Mouse (Mus musculus) skeletal muscle tissue, adult 2 months (tissue): Measurements from ENCODE around the gene Rorb.

Source experiments
- DNase-seq: peaks from one replicate; pipeline ENCODE4 v3.0.0-alpha.2; 2012; ENCODE audit warnings: low read depth, low spot score

Rorb gene

DNA sequence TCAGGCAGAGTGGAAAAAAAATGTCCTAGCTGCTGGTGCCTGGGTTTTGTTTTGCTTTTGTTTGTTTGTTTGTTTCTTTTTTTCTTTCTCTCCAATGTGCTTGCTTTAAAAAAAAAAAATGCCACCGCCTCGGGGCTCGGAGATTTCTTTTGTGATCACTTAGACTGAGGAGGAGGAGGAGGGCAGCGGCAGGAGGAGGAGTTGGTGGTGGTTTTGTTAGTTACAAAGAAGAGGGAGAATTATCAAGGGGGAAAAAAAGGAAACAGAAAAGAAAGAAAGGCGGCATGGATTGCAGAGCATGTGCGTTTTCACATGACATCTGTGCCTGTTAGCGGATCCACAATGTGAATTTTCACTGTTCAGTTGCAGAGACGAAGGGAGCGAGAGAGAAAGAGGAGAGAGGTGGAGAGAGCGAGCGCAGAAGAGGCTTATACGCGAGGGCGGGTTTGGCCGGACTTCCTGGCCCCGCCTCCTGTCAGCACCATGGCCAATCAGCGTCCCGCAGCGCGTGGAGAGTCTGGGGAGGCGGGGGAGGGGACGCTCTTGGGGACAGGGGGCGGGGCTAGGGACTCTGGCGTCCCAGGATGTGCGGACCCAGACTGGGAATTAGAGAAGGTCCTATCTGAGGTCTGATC is at the start of gene Rorb:
Rorb (minus strand) TSS at position 404 of the 635 bp plus-strand sequence.
- peak; percentile 54 for DNase-seq

GRCm38 (mm10) chr19:19148847-19149246 is 37.9 kb upstream of the Rorb start:
- no peak for DNase-seq

- DNase-seq = no peak
These were observed 33.5 kb upstream of the Rorb start for GRCm38 (mm10) chr19:19144447-19144846.

DNA sequence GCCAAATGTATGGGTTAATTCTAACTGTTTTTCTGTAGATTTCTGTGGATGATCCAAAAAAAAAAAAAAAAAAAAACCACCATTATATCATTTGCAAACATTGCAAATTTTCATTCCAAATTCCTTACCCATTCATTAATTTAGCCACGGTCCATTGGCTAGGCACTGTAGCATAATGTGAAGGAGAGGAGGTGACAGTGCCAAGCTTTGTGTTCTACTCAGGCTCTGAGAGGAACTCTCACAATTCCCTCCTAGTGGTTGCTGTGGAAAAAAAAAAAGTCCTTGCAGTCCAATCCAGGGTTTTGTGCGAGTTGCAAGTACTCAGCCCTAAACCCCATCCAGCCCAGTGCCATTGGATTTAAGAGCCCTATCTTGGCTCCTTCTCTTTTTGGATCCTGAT is 25.9 kb upstream of the Rorb start:
- no peak for DNase-seq

GRCm38 (mm10) chr19:19135838-19136237 is 24.8 kb upstream of the Rorb start:
- no peak for DNase-seq

DNA sequence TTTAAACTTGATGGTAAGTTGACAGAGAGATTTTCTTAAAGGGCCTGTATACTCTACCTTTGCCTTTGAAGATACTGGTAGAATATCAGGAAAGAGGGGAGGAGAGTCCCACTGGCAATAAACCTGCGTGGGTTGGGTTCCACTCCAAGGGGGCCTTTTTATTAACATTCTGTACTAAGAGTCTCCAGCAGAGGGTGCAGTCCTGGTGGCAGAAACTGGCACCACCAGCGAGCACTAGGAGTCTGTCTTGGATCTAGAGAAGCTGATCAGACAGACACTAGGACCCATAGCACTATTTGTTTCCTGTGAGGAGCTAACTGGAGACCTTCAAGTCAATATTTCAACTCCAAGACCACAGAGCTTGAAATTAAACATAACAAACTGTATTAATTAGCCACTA is 11.3 kb upstream of the Rorb start:
- no peak for DNase-seq

DNA sequence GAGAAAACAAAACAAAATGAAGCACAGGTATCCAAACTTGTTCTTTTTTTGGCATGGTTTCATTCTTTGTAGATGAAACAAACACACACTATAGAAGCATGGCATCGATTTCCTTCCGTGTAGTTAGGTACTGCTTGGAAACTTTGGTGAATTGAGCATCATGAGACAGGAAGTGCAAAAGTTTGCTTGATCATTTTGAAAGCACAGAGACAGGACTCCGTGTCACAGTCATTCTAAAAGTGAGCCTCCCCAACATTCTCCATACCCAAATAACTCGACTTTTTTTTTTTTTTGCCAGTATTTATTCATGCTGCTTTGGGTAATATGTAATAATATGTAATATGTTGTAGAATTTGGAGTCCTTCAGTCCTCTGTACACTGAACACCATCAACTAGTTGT is 1.2 kb upstream of the Rorb start:
- DNase-seq = no peak

- DNase-seq = no peak
These were observed 603 bp upstream of the Rorb start for GRCm38 (mm10) chr19:19111428-19112170.

GRCm38 (mm10) chr19:19110011-19110768 is 806 bp downstream of the Rorb start:
- DNase-seq = peak; percentile 5

DNA sequence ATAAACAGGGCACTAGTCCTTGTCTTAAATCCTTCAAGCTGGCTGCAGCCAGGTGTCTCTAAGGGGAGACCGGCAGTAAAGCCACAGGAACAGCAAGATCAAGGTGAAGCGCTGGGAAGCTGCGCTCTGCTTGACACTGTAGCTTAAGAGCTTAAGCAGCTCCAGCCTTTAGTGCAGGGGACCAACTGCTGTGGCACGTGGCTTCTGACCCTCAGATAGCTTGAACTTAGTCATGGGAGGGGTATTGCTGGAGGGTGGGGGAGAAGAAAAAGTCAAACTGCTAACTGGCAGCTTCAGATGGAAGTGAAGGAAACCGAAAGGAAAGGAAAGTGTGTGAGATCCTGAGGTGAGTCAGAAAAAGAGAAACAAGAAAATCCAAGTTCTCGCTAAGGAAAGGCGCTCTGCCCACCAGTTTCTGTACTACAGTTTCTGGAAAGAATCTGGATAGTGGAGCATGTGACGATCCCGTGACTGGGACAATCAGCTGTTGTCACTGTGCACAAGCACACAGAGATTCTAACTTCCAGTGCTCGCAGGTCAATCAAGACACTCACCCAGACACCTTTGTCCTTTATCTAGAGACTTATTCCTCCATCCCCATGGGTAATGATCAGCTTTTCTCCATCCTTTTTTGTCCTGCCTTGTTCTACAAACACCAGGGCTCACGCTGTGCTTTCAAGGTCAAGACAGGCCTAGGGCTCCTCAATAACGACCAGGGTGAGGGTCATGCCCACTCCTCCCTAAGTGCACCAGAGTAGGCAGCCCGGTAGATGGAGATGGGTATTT is 2.2 kb downstream of the Rorb start:
- no peak for DNase-seq

- DNase-seq = no peak
These were observed 6.4 kb downstream of the Rorb start for GRCm38 (mm10) chr19:19104581-19104980.

GRCm38 (mm10) chr19:19097149-19097548 is 13.8 kb downstream of the Rorb start:
- no peak for DNase-seq

- DNase-seq = no peak
These were observed 21.6 kb downstream of the Rorb start for GRCm38 (mm10) chr19:19089427-19089826.

DNA sequence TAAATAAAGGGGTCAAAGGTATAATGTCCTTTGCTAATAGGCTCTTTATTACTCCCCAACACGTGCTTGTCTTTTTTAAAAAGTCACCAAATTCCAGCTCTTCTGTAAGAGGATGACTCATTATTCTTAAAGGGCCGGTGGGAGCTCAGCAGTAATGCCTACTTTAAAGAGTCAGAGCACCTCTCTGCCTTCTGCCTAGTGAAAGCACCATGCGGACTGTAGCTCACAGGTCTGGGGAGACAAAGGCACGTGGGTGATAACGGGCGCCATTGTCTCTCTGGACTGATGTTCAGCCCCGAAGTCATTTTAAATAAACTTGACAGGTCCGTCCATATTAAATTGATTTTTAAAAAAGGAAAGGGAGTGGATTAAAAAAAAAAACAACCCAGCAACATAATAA is 33.1 kb downstream of the Rorb start:
- DNase-seq = no peak

GRCm38 (mm10) chr19:19074756-19075155 is 36.2 kb downstream of the Rorb start:
- no peak for DNase-seq

DNA sequence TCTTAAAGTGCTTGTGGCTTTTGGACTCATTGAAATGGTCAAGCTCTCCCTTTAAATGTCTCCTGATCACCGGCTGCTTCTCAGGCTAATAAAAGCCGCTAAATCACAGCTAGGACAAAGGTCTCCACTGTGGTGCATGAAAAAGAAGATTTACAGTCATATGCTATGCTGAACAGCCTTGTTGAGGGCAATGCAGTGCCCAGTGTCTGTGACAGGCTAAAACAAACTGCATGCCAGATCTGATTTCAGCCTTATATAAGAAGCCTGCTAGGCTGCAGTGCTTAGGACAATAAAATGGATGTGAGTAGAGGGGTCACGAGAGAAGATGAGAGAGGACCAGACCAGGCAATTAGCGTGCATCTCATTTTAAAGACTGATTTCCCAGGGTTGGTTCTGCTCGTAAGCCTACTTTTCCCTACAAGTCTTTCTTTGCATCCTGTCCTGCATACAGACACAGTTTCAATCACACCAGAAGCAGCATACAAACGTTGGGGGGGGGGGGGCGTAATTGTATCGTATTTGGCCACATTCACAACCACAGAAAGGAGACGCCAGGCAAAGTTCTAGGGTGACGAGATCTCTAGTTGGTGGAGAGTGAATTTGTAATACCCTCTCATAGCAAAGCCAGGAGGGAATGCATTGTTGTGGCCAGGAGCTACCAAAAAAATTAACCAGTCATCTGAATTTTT is 52.1 kb downstream of the Rorb start:
- DNase-seq = no peak

DNA sequence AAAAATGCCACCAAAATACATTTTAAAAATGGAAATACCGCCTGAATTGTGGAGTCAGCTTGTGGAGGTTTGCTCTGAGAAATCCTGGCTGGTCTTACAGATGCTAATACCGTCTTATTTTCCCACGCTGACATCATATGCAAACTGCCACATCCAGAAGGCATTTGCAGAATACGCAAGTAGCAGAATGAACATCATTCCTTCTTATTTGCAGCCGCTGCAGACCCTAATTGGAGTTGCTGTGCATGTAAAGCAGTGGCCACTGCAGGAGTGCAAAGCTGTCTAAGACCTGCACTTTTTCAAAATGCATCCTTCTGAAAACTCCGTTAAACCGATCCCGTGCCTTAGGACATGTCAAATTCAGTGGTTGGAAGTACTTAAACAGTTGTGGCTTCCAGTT is 52.8 kb downstream of the Rorb start:
- no peak for DNase-seq

DNA sequence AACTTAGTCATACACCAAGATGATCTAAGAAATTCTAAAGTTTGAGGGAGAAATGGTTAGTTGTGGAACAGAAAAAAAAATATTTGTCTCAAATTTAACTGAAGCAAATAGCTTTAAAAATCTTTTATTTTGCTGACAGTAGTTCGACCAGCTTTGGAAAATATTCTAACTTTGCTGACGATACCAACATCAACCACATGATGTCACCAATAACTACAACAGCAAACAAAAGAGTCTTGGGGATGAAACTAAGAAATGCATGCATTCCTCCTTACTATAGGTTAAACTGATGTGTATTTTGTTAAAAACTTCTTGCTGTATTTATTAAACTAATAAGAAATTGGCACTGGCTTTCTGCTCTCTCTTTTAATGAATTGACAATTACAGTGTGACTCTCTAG is 67.9 kb downstream of the Rorb start:
- DNase-seq = no peak

- no peak for DNase-seq
These were observed 70.2 kb downstream of the Rorb start for GRCm38 (mm10) chr19:19040800-19041199.

DNA sequence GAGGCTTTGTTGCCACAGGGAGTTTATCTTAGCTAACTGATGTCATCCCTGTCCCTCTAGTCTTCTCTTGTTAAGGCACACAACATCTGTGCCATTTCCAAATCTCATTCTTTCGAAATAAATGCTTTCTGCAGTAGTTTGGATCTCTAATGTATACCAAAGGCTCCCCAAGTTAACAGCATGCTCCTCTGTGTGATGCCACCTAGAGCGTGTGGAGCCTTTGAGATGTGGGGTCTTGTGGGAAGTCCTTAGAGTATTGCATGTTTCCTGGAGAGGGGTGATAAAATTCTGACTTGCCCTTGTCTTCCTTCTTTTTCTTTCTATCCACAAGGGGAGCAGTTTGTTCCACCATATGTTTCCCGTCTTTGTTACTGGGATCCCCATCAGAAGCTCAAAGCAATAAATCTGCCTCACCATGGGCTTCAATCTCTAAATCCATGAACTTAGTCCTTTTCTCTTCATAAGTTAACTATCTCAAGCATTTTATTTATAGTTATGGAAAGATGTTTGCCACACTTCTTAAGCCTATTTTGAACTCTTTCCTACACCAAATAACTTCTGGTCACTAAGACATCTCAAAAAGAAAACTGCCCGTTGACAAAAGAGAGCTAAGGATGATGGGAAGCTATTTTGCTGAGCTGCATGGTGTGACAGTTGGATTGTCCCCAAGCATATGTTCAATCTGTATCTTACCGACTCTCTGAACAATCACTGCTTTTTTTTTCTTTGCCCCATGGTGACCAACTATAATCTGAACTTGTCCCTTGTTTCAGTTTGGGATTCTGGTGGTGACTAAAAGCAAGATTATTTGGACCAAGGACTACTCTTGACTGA is 76.3 kb downstream of the Rorb start:
- no peak for DNase-seq
